Mouse (Mus musculus): ENCODE measurements at regions not wholly inside any gene's neighbourhood (a gene's known extent, or its start where the extent isn't known, plus 50 kb on each side); places are given as distances from the start of the nearest gene placed in this dataset.
"Not testable (repeated sequence)": the region's sequence is repeated elsewhere in the genome, so short reads cannot be mapped to it uniquely, and the experiment has no call there.

DNA sequence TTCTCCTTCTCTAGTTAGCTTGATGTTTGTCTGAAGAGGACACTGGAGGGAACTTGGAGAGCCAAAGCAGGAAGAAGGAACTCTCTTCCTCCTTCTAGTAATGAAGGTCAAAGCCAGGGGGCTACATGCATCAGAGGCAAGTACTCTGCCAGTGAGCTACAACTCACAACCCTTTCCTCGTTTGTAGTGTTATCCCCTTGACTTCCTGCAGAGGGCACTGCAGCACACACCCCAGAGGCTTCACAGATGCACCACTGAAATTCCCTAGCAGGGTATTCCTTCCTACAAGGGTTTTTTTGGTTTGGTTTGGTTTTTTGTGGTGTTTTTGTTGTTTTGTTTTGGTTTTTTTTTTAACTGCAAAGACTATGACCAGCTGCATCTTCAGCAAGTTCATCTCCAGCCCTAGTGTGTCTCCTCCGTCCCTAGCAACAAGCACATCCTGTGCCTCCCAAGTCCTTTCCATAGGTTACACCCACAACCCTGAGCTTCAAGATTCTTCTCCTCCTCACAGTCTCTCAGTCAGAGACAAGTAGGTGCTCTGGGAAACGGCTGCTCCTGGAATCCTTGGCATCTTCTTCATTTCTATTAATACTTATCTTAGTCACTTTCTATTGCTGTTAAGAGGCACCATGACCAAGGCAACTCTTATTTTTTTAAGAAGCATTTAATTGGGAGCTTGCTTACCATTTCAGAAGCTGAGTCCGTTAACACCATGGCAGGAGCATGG lies 119.0 kb upstream of the Ipo5 start:
- H3K4me1 ChIP-seq (replicated peaks; ENCODE audit: control insufficient read depth, insufficient read depth, low read length) = no peaks in the 10 kb centered on the region
- DNase-seq (ENCODE audit: low spot score) (no peak), ATAC-seq (ENCODE audit: low FRiP score) (no peak)
- no peak overlapping the region for H3K4me3 ChIP-seq (ENCODE audit: low read depth, low read length)
- 80% methylated on average over 4 of the region's 4 CpGs for WGBS
- no peak overlapping the region for H3K27ac ChIP-seq (ENCODE audit: low read depth, low read length)
- no peak overlapping the region for H3K4me2 ChIP-seq (replicated peaks; ENCODE audit: low read depth, low read length)
- no peaks in the 10 kb centered on the region for H3K27me3 ChIP-seq (ENCODE audit: control insufficient read depth, insufficient read depth, low read length)
- H3K9me3 ChIP-seq (ENCODE audit: control insufficient read depth, low read length) = no peaks in the 10 kb centered on the region
- H3K9ac ChIP-seq (ENCODE audit: low read depth, low read length) = no peak overlapping the region
- H3K36me3 ChIP-seq (ENCODE audit: control insufficient read depth, insufficient read depth, low read length) = no peaks in the 10 kb centered on the region

DNA sequence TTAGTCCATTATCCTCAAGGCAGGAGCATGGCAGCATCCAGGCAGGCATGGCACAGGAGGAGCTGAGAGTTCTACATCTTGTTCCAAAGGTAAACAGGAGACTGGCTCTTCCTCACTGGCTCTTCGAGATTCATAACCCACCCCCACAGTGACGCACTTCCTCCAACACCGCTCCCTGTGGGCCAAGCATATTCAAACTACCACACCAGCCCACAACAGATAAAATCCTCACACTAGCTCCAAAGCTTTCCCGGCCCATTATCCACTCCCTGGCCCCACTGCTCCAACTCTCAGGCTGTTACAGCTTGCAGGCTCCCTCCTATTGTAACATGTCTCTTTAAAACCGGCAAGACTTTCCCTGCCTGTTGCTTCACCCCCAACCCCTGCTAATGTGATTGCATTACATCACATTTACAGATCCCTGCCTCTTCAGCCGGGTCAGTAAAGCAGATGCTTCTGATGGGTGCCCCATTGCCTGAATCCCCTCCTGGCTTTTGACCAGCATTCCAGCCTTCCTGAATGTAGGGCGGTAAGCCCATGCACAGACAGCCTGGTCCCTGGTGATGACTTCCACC lies 113.0 kb upstream of the Ipo5 start:
- 73% methylated on average over 7 of the region's 7 CpGs for WGBS
- H3K36me3 ChIP-seq (ENCODE audit: control insufficient read depth, insufficient read depth, low read length) = no peaks in the 10 kb centered on the region
- H3K27me3 ChIP-seq (ENCODE audit: control insufficient read depth, insufficient read depth, low read length) = no peaks in the 10 kb centered on the region
- H3K4me2 ChIP-seq (replicated peaks; ENCODE audit: low read depth, low read length) = no peak overlapping the region
- no peak for DNase-seq (ENCODE audit: low spot score)
- ATAC-seq (ENCODE audit: low FRiP score) = no peak
- H3K9me3 ChIP-seq (ENCODE audit: control insufficient read depth, low read length) = no peaks in the 10 kb centered on the region
- H3K4me3 ChIP-seq (ENCODE audit: low read depth, low read length) = no peak overlapping the region
- no peak overlapping the region for H3K27ac ChIP-seq (ENCODE audit: low read depth, low read length)
- no peak overlapping the region for H3K9ac ChIP-seq (ENCODE audit: low read depth, low read length)
- no peaks in the 10 kb centered on the region for H3K4me1 ChIP-seq (replicated peaks; ENCODE audit: control insufficient read depth, insufficient read depth, low read length)

GRCm38 (mm10) chr14:120803191-120803590 lies 107.8 kb upstream of the Ipo5 start:
- Histone ChIP-seq H3K4me2 (replicated peaks; ENCODE audit: low read depth, low read length) (no peak overlapping the region; the same call in 1 of the 2 replicates), H3K36me3 (ENCODE audit: control insufficient read depth, insufficient read depth, low read length) (no peaks in the 10 kb centered on the region), H3K4me3 (ENCODE audit: low read depth, low read length) (no peak overlapping the region), H3K9me3 (ENCODE audit: control insufficient read depth, low read length) (no peaks in the 10 kb centered on the region), H3K27me3 (ENCODE audit: control insufficient read depth, insufficient read depth, low read length) (no peaks in the 10 kb centered on the region), H3K27ac (ENCODE audit: low read depth, low read length) (no peak overlapping the region), H3K4me1 (replicated peaks; ENCODE audit: control insufficient read depth, insufficient read depth, low read length) (0 out of 2 replicates have a peak, but pooled peaks cover 2% of the 10 kb centered on the region), H3K9ac (ENCODE audit: low read depth, low read length) (no peak overlapping the region; the same call in 1 of the 2 replicates)
- 65% methylated on average over 6 of the region's 6 CpGs for WGBS
- ATAC-seq (ENCODE audit: low FRiP score) (no peak), DNase-seq (ENCODE audit: low spot score) (no peak)

GRCm38 (mm10) chr14:120803739-120804138 lies 107.3 kb upstream of the Ipo5 start:
- DNase-seq (ENCODE audit: low spot score) (peak; percentile 67), ATAC-seq (ENCODE audit: low FRiP score) (peak; percentile 43)
- 8% methylated on average over 12 of the region's 12 CpGs for WGBS
- Histone ChIP-seq H3K27ac (ENCODE audit: low read depth, low read length) (no peak overlapping the region), H3K9ac (ENCODE audit: low read depth, low read length) (no peak overlapping the region; the same call in 1 of the 2 replicates), H3K4me2 (replicated peaks; ENCODE audit: low read depth, low read length) (peak overlapping the region; percentile 20), H3K27me3 (ENCODE audit: control insufficient read depth, insufficient read depth, low read length) (no peaks in the 10 kb centered on the region), H3K9me3 (ENCODE audit: control insufficient read depth, low read length) (no peaks in the 10 kb centered on the region), H3K4me1 (replicated peaks; ENCODE audit: control insufficient read depth, insufficient read depth, low read length) (0 out of 2 replicates have a peak, but pooled peaks cover 2% of the 10 kb centered on the region), H3K36me3 (ENCODE audit: control insufficient read depth, insufficient read depth, low read length) (no peaks in the 10 kb centered on the region), H3K4me3 (ENCODE audit: low read depth, low read length) (0 out of 2 replicates have a peak overlapping the region, but pooled peaks have one; percentile 1)

- no peaks in the 10 kb centered on the region for H3K27me3 ChIP-seq (ENCODE audit: control insufficient read depth, insufficient read depth, low read length)
- ATAC-seq (ENCODE audit: low FRiP score) = peak; percentile 19; the same call in 1 of the 2 replicates
- no peaks in the 10 kb centered on the region for H3K36me3 ChIP-seq (ENCODE audit: control insufficient read depth, insufficient read depth, low read length)
- 18% methylated on average over 7 of the region's 7 CpGs for WGBS
- 0 out of 2 replicates have a peak, but pooled peaks cover 2% of the 10 kb centered on the region for H3K4me1 ChIP-seq (replicated peaks; ENCODE audit: control insufficient read depth, insufficient read depth, low read length)
- no peak overlapping the region for H3K27ac ChIP-seq (ENCODE audit: low read depth, low read length)
- peak overlapping the region; percentile 20 for H3K4me2 ChIP-seq (replicated peaks; ENCODE audit: low read depth, low read length)
- no peak for DNase-seq (ENCODE audit: low spot score)
- no peak overlapping the region for H3K9ac ChIP-seq (ENCODE audit: low read depth, low read length)
- no peaks in the 10 kb centered on the region for H3K9me3 ChIP-seq (ENCODE audit: control insufficient read depth, low read length)
- H3K4me3 ChIP-seq (ENCODE audit: low read depth, low read length) = 0 out of 2 replicates have a peak overlapping the region, but pooled peaks have one; percentile 1
Observed at GRCm38 (mm10) chr14:120804183-120804848, 106.7 kb upstream of the Ipo5 start.

DNA sequence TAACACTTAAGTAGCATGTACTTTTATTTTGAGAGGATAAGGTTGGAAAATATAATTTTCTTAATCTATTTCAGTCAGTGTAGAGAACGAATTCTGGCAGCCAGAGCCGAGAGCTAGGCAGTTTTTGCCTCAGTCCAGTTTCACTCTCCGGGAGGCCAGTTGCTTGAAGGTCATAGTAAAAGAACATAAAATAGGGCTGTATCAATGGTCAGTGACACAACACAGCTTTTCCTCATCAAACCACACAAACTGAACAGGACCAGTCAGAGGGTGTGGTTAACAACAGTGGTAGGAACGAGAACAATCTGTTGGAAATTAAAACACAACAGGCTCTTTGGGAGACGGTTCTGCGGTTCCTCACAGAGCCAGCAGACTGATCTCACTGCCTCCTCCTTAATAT lies 105.9 kb upstream of the Ipo5 start:
- Histone ChIP-seq H3K4me3 (ENCODE audit: low read depth, low read length) (no peak overlapping the region), H3K27ac (ENCODE audit: low read depth, low read length) (no peak overlapping the region), H3K9ac (ENCODE audit: low read depth, low read length) (no peak overlapping the region), H3K4me1 (replicated peaks; ENCODE audit: control insufficient read depth, insufficient read depth, low read length) (0 out of 2 replicates have a peak, but pooled peaks cover 2% of the 10 kb centered on the region), H3K9me3 (ENCODE audit: control insufficient read depth, low read length) (no peaks in the 10 kb centered on the region), H3K36me3 (ENCODE audit: control insufficient read depth, insufficient read depth, low read length) (no peaks in the 10 kb centered on the region), H3K4me2 (replicated peaks; ENCODE audit: low read depth, low read length) (no peak overlapping the region), H3K27me3 (ENCODE audit: control insufficient read depth, insufficient read depth, low read length) (no peaks in the 10 kb centered on the region)
- WGBS = 70% methylated on average over 6 of the region's 6 CpGs
- DNase-seq (ENCODE audit: low spot score) = no peak
- no peak for ATAC-seq (ENCODE audit: low FRiP score)

- not testable (repeated sequence) for H3K27ac ChIP-seq (ENCODE audit: low read depth, low read length); H3K4me1 ChIP-seq (replicated peaks; ENCODE audit: control insufficient read depth, insufficient read depth, low read length); H3K9ac ChIP-seq (ENCODE audit: low read depth, low read length); H3K9me3 ChIP-seq (ENCODE audit: control insufficient read depth, low read length); H3K36me3 ChIP-seq (ENCODE audit: control insufficient read depth, insufficient read depth, low read length); ATAC-seq (ENCODE audit: low FRiP score); H3K4me2 ChIP-seq (replicated peaks; ENCODE audit: low read depth, low read length); H3K27me3 ChIP-seq (ENCODE audit: control insufficient read depth, insufficient read depth, low read length); H3K4me3 ChIP-seq (ENCODE audit: low read depth, low read length); DNase-seq (ENCODE audit: low spot score)
- 47% methylated on average over 12 of the region's 12 CpGs for WGBS
Observed at GRCm38 (mm10) chr14:120805816-120806552, 105.0 kb upstream of the Ipo5 start.

- no peak overlapping the region for H3K27ac ChIP-seq (ENCODE audit: low read depth, low read length)
- H3K4me3 ChIP-seq (ENCODE audit: low read depth, low read length) = no peak overlapping the region
- H3K27me3 ChIP-seq (ENCODE audit: control insufficient read depth, insufficient read depth, low read length) = no peaks in the 10 kb centered on the region
- DNase-seq (ENCODE audit: low spot score) = no peak
- H3K9me3 ChIP-seq (ENCODE audit: control insufficient read depth, low read length) = no peaks in the 10 kb centered on the region
- no peak overlapping the region for H3K4me2 ChIP-seq (replicated peaks; ENCODE audit: low read depth, low read length)
- no peak overlapping the region for H3K9ac ChIP-seq (ENCODE audit: low read depth, low read length)
- no peak for ATAC-seq (ENCODE audit: low FRiP score)
- H3K4me1 ChIP-seq (replicated peaks; ENCODE audit: control insufficient read depth, insufficient read depth, low read length) = 0 out of 2 replicates have a peak, but pooled peaks cover 2% of the 10 kb centered on the region
- 65% methylated on average over 9 of the region's 10 CpGs for WGBS
- no peaks in the 10 kb centered on the region for H3K36me3 ChIP-seq (ENCODE audit: control insufficient read depth, insufficient read depth, low read length)
Observed at GRCm38 (mm10) chr14:120806553-120806893, 104.5 kb upstream of the Ipo5 start.
